Mouse (Mus musculus) urinary bladder, postnatal 14 days (tissue): ENCODE measurements around the gene Ppfia1.
A peak's percentile ranks its signal among the peaks of the same experiment; 100 is the strongest.

Source experiments
- DNase-seq: peaks from one replicate; pipeline ENCODE4 v3.0.0; 2021; ENCODE audit warnings: low spot score

Ppfia1 gene

DNA sequence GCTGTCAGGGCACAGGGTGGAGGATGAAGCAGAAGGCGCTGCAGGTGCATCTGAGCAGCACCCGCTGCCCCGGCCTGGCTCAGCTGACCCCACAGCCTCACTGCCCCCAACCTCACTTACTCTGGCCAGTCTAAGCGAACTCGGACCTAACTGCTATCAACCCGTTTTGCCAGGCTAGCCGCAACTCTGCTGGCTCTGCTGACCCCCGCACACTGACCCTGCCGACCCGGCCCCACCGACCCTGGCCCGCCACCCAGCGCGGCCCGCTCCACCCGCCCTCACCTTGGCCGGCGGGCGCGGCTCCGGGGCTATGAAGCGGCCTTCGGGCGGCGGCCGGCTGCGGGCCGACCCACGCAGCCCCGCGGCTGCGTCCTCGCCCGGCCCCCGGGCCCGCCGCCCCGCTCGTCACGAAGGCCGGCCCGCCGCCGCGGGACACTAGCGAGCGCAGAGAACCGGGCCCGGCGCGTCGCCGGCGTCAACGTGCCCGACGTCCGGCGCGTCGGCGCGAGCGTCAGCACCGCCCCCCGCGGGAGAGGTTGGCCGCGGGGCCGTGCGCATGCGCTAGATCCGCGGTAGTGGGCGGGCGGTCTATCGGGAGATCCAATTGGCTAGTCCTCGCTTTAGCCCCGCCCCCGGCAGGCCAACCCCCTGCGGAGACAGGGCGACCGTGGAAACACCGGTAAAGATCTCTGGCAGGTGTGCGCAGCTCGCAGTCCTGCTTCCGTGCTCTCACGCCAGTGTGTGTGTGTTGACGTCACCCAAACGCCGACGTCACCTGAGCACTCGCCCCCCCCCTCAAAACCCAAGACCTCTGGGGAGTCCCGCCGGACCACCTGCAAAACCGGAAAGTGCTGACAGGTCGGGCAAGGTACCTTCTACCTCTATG lies at the start of gene Ppfia1:
Ppfia1 (minus strand) TSS at position 493 of the 886 bp plus-strand sequence.
- peak; percentile 99 for DNase-seq

DNA sequence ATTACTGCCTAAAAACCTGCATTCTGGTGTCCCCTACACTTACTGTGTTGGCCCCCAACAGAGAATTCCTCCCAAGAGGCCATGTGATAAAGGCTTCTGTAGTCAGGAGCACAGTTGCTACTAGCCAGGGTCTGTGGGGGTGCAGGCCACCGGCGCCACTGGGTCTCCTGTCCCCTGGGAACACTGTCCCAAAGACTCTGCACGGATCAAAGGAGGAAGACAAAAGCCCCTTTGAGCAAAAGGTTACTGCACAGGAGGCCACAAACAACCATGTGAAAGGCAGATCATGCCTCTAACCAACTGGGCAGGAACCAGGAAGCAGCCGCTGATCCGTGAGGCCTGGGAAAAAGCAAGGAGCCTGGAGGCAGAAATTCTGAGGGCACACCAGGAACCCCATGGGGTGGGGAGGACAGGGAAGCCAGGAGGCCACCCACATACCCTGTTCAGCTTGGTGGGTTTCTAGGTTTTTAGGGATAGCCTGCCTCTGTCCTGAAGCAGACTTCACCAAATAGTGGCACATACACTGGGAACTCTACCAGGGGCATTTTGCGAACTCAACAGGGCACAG lies 46.9 kb upstream of the Ppfia1 start:
- DNase-seq = no peak

DNA sequence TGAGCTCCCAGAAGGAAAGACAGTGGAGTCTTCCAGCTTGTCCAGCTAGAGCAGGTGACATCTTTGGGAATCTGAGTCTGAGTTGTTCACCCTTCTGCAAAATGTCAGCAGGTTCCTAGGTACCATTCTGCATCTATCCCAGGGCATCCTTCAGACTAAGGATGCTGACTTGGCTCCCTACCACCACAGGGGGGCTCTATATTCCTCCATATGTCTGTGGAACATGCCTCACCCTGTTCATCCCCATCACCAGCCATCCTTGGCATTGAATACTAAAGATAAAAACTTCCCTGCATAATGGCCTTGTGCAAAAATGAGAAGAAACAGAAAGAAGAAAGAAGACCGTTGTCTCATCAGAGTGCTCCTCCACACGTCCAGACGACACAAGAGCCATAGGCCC lies 36.0 kb upstream of the Ppfia1 start:
- DNase-seq = no peak

DNA sequence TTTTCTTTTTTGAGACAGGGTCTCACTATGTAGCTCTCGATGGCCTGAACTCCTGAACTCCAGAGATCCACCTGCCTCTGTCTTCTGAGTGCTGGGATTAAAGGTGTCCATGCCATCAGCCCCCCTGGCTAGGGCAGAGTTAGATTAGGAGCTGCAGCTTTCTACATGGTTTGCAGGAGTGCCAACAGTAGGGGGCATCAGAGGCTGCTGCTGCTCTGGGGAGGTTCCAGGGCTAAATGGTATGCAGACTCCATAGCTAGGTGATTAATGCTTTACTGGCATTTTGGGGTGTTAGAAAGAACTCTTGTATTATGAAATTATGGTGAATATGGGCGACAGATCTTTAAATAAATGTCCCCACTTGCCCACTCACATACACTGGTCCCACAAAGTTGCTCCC lies 33.8 kb upstream of the Ppfia1 start:
- peak; percentile 50 for DNase-seq

DNA sequence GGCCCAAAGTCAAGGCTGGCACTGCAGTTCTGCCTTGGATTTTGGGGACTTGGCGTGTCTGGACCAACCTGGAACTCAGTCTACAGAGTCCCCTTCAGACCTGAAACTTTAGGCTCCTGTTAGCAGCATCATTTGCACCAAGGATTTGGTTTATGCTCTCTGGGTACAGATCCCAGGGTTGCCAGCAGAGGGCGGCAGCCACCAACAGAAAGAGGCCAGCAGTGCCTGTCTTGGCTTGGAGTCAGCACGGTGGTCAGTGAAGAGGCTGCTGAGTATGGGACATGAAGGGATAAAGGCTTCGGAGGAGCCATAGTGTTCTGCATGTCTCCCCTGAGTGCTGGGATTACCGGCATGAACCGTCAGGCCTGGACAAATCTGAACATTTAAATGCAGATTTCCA lies 32.1 kb upstream of the Ppfia1 start:
- DNase-seq = peak; percentile 74

DNA sequence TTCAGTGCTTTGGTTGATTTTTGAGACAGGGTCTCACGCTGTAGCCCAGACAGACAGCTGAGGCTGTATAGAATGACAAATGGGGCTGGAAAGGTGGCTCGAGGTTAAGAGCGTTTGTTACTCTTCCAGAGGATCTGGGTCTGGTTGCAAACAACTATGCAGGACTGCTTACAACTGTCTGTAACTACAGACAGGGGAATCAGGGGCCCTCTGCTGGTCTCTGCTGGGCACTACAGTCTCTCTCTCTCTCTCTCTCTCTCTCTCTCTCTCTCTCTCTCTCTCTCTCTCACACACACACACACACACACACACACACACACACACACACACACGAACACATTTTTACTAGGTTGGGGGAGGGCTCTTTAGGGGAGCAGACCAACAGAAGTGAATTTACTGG lies 30.1 kb upstream of the Ppfia1 start:
- DNase-seq = peak; percentile 52

DNA sequence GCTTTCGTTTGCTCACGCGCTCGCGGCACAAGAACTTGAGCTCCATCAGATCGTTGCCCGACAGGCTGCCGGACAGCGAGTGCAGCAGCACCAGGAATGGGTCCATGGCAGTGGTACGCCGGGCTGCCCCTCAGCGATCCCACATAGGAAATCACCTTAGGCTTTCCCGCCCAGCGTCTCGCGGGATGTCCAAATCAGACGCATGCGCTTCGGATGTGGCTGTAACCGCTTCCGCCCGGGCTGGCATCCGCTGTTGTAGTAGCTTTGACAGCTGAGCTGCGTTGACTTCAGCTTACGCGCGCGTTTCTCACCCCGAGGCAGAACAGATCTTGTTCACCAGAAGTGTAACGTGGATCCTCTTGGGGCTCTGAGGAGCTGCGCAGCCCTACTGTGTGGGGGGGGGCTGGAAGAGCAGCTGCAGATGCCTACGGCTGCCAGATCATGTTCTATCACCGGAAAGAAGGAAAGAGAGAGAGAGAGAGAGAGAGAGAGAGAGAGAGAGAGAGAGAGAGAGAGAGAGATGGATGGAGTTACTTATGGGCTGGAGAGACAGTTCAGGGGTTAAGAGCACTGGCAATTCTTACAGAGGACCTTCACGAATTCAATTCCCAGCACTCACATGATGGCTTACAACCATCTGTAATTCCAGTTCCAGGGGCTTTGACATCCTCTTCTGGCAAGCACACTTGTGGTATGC lies 28.9 kb upstream of the Ppfia1 start, which contains the start of gene Fadd:
Fadd (minus strand) TSS at position 180 of the 697 bp plus-strand sequence.
- DNase-seq = peak; percentile 96

DNA sequence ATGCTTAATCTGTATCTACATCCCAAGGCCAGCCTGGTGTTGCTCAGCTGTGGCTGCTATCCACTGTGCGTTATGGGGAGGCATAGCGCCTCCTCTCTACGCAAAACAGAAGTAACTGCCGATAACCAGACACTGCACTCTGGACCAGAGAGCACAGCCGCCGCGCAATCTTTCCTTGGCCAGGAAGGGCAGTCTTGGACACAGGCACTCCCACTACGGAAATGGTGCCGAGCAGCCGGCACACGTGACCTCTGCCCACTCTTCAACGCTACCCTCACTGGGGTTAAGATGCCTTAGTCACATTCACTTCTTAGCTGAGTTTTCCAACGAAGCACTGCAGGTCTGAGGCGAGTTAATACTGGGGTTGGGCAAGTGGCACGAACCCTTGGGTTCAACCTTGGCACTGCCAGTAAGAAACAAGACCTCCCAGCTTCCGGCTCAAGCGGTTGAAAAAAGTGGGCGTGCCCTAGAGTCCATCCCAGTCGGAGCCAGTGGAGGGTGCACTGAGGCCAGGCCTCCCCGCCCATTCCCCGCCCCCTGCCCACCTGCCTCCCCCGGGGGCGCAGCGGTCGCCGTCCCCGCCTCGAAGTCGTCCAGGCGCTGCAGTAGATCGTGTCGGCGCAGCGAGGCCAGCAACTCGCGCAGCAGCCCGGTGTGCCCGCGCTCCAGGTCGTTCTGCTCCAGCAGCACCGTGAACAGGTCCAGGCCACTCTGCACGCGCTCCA lies 28.2 kb upstream of the Ppfia1 start:
- peak; percentile 85 for DNase-seq

DNA sequence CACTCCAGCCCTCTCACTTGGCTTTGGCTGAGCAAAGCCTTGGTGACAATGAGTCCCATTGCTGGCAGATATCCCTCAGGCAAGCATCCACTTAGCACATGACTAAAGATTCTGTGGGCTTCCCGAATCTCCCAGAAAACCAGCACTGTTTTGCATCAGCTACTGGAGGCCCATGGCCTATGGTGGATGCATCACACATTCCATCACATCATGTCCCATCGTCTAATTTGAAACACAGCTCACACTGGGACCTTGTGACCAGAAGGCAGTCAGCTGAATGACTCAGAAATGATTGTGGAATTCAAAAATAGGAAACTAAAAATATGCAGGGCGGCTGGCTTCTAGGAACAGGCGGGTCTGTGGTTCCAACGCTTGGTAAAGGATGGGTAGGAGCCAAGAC lies 24.3 kb upstream of the Ppfia1 start:
- no peak for DNase-seq

DNA sequence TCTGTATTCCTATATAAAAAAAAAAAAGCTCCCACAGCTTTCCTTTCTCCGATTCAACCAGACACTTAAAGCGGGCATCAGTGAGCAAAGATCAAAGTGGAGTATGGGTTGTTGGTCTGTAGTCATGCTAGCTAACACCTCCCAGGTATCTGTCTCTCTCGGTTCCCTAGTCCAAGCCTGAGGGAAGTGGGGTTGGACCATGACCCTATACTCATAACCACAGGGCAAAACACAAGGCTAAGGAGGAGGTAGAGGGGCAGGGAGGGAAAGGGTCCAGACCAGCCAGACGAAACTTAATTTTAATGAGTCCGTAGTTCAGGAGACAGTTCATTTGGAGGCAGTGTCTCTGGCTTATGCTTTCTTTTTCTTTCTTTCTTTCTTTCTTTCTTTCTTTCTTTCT lies 18.7 kb upstream of the Ppfia1 start:
- no peak for DNase-seq

DNA sequence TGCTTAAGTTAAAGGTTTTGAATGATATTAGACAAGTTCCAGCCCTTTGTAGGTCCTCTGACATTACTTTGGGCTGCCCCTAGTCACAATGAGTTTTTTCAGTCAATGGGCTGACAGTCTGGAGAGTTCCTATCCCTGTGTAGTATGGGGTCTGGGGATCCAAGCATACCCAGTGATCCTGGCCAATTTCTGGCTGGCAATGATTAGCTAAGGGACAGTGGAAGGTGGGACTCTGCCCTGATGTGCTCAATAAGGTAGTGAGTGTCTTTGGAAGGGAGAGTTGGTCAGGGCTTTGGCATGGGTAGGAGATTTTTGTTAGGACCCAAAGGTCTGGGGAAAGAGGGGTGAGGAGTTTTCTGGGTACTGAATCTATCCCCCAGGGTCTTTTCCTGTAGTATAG lies 18.1 kb upstream of the Ppfia1 start:
- no peak for DNase-seq

DNA sequence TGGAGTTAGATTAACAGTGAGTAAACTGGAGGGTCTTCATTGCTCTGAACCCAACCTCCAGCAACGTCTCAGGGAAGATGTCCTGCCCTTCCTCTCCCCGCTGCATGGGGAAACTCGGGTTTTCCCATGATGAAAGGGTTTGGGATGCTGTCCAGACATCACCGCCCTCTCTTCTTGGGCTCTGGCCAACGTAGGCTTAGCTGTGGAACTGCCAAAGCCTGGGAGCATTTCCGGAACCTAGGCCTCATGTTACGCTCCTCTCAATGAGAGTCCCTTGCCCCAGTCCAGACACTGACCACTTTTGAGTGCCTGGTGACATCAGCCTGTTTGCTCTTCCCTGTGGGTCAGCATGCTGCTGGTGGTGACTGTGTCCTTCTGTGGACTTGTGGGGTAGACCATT lies 15.9 kb upstream of the Ppfia1 start:
- peak; percentile 57 for DNase-seq

DNA sequence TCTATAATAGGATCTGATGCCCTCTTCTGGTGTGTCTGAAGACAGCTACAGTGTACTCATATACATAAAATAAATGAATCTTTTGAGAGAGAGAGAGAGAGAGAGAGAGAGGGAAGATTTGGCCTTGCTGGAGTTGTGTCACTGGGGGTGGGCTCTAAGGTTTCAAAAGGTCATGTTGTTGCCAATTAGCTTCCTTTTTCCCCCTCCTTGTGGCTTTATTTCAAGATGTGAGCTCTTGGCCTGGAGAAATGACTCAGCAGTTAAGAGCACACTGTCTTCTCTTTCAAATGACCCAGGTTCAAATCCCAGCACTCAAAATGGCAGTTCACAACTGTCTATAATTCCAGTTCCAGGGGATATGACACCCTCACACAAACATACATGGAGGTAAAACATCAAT lies 14.6 kb upstream of the Ppfia1 start:
- no peak for DNase-seq

DNA sequence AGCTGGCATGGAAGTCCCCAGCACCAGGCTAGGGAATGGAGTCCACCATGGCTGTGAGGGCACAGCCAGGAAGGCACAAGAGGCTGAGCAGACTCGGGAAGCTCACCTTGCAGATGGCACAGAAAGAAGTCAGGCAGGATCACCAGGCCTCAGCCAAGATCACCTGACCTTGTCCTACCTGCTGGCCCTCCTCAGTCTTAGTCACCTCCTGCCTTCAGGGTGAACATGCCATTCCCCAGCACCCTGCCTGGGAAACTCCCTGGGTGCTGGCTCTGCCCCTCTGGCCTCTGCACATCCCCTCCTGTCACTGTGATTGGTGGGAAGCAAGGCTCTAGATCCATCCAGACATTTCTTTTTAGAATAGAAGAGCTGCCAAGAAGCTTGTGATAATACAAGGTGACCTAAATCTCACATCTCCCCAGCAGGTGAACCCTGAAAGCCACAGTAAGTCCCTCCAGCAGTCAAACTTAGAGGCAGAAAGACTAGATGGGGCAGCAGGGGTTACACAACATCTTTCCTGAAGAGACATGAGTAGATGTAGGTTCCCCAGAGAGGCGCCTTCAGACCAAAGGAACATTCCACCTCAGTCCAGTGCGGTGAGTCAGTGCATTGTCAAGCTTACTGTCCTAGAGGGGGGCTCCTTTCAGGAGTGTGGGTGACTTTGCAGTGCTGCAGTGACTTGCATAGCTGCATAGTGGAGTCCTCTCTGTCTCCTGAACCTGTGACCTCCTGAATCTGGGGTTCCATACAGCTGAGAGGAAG lies 13.6 kb upstream of the Ppfia1 start:
- DNase-seq = peak; percentile 29

DNA sequence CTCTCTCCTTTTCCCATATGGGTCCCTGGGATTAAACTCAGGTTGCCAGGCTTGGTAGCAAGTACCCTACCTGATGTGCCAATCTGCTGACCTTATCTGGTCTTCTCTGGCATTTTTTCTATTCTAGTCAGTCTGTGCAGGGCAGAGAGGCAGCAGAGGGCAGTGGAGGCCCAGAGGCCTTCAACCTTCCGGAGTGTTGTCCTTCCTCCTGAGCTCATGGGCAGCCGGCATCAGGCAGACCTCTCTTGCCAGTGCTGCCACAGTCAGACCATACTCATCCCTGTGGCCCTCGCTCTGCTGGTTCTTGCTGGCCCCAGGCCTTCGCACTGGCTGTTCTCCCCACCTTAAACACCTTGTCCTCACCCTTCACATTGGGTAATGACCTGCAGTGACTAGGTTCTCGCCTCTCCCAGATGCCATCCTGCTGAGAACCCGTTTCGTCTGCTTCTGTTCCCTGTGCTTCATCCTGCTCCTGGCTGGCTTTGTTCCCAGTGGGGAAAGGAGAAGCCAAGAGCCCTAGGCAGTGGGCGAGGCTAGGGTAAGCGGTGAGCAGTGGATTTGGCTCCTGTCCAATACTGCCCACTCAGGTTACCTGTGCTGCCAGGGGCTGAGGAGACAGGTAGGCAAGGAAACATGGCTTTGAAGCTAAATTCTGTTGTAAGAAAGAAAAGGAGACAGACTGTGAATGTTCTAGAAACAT lies 10.1 kb upstream of the Ppfia1 start:
- DNase-seq = peak; percentile 59

DNA sequence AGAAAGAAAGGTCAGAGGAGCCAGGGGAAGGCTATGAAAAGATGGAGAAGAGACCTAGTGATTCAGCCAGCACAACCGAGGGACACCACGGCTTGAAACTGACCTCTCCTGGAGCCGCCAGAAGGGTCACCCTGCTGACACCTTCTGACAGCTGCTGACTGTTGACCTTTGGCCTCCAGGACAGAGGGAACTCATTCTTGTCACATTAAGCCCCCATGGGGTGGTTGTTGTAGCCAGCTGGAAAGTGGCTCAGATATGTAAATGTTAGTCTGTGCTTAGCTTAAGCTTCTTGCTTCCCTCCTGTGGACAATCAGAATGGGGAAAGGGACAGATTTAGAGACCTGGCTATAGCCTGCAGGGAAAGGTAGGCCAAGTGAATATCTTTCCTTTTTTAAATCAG lies 8.5 kb upstream of the Ppfia1 start:
- no peak for DNase-seq

DNA sequence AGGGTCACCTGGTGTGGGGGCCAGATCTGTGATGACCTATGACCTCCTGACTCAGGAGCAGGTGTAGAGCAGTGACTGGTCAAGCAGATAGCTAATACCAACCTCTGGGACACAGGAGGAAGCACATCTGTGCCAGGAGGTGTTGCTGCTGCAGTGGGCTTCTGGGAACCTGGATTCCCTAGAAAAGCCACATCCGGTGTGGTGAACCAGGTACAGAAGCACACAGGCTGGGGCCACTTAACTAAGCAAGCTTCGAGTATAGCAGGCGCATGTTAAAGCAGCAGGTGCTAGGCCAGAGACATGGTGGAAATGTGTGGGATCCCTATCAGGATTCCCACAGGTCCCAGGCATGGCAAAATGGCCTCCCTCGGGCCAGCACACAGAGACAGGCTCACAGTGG lies 7.1 kb upstream of the Ppfia1 start:
- DNase-seq = no peak

DNA sequence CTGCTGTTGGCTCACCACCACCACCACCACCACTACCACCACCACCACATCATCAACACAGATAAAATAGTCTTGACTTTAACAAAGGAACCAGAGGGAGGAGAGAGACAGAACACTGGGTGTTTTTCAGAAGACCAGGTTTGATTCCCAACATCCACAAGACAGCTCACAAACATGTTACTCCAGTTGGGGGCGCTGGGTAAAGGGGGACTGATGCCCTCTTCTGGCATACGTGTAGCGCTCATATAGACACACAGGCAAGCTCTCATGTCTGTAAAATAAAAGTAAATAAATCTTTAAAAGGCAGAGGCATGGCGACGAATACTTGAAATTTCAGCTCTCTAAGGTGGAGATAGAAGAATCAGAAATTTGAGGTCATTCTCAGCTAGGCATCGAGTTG lies 5.0 kb upstream of the Ppfia1 start:
- no peak for DNase-seq

DNA sequence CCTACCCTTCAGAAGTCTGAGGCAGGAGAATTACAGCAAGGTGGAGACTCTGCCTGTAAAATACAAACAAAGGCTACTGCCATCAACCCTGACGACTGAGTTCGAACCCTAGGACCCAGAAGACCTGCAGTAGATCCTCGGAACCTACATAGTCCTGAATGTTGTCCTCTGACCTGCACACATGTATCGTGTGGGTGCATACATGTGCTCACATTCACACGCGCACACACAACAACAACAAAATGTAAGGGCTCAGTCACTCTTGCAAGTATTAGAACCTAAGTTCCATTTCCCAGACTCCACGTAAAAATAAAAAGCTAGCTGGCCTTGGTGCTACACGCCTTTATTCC lies 569 bp upstream of the Ppfia1 start:
- no peak for DNase-seq

DNA sequence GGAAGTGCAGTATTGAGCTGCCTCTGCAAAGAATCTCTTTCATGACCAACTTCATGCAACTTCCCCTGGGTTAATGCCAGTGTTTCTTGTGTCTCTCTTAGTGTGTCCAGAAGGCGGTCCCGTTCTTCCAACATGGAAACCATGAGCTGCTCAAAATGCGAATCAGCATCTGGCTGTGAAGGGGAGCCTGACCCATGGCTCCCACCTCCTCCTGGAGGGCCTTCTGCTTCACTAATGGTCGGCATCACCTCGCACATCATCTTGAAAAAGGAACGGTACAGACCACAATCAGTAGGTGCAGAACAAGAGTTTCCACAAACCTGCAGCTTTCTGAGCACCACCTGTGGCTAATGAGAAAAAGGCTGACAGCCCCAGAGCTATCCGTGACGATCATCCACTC lies 1.3 kb downstream of the Ppfia1 start:
- DNase-seq = no peak

DNA sequence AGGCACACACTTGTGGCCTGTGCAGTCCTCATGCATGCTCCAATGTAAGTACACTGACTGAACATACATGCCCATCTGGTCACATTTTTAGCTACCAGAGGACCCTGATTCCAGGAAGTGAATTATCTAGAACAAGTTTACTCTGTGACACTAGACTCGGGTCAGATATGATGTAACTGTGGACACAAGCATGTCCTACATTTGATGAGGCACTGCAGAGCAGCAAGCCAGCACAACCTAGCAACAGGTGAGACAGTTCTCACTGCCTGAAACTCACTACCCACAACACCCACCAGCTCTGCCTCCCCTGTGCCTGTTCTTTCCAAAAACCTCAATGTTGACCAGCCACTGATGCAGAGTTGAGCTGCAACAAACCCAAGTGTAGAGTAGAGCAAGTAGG lies 2.7 kb downstream of the Ppfia1 start:
- DNase-seq = no peak
